Mouse (Mus musculus): Measurements from ENCODE around the gene Nat10. TPM values are rescaled to one million over a fixed set of nuclear protein-coding genes. Genes with fewer than 3 reads are reported as not detected.

The Nat10 gene
- polyA plus RNA-seq (2016; fragmentation: Nextera tagmentation; extraction: Ambion mirVana), result 33.0 and 33.7 TPM in 2 replicates

- Histone ChIP-seq H3K36me3 (peaks cover 22% of the 10 kb centered on the region), H3K4me2 (peak within 1 kb of the TSS; percentile 85), H3K27me3 (no peaks in the 10 kb centered on the region), H3K4me1 (replicated peaks) (peaks cover 9% of the 10 kb centered on the region), H3K9ac (replicated peaks) (peak within 1 kb of the TSS; percentile 63), H3K9me3 (no peaks in the 10 kb centered on the region), H3K27ac (peak within 1 kb of the TSS; percentile 77), H3K4me3 (replicated peaks) (peak within 1 kb of the TSS; percentile 72)
- under 1% methylated on average over 47 of the region's 47 CpGs for WGBS
- ATAC-seq (ENCODE audit: insufficient number of reproducible peaks, insufficient read depth, low FRiP score, low TSS enrichment, low read depth), result peak; percentile 94
These were observed at the start of gene Nat10 for GRCm38 (mm10) chr2:103760906-103761716. TSS of gene Nat10 (minus strand) at chr2:103761270.

GRCm38 (mm10) chr2:103810412-103810811 is 49.3 kb upstream of the Nat10 start:
- Histone ChIP-seq H3K4me1 (replicated peaks) (no peaks in the 10 kb centered on the region), H3K4me3 (replicated peaks) (no peak overlapping the region), H3K27ac (no peak overlapping the region), H3K4me2 (no peak overlapping the region), H3K9ac (replicated peaks) (no peak overlapping the region), H3K9me3 (no peaks in the 10 kb centered on the region), H3K27me3 (no peaks in the 10 kb centered on the region), H3K36me3 (no peaks in the 10 kb centered on the region)
- 87% methylated on average over 6 of the region's 6 CpGs for WGBS
- no peak for ATAC-seq (ENCODE audit: insufficient number of reproducible peaks, insufficient read depth, low FRiP score, low TSS enrichment, low read depth)

- no peaks in the 10 kb centered on the region for H3K27me3 ChIP-seq
- H3K4me2 ChIP-seq, result no peak overlapping the region
- no peaks in the 10 kb centered on the region for H3K36me3 ChIP-seq
- H3K9me3 ChIP-seq, result no peaks in the 10 kb centered on the region
- H3K4me1 ChIP-seq (replicated peaks), result no peaks in the 10 kb centered on the region
- ATAC-seq (ENCODE audit: insufficient number of reproducible peaks, insufficient read depth, low FRiP score, low TSS enrichment, low read depth), result no peak
- H3K9ac ChIP-seq (replicated peaks), result no peak overlapping the region
- no peak overlapping the region for H3K27ac ChIP-seq
- H3K4me3 ChIP-seq (replicated peaks), result no peak overlapping the region
These were observed 47.4 kb upstream of the Nat10 start for GRCm38 (mm10) chr2:103808466-103808865.

- Histone ChIP-seq H3K4me1 (replicated peaks) (no peaks in the 10 kb centered on the region), H3K36me3 (no peaks in the 10 kb centered on the region), H3K9me3 (no peaks in the 10 kb centered on the region), H3K4me2 (no peak overlapping the region), H3K9ac (replicated peaks) (no peak overlapping the region), H3K27me3 (no peaks in the 10 kb centered on the region), H3K27ac (no peak overlapping the region), H3K4me3 (replicated peaks) (no peak overlapping the region)
- ATAC-seq (ENCODE audit: insufficient number of reproducible peaks, insufficient read depth, low FRiP score, low TSS enrichment, low read depth), result no peak
- WGBS, result 87% methylated on average over 5 of the region's 5 CpGs
These were observed 42.9 kb upstream of the Nat10 start for GRCm38 (mm10) chr2:103803770-103804530.

- H3K4me3 ChIP-seq (replicated peaks), result no peak overlapping the region
- H3K4me2 ChIP-seq, result no peak overlapping the region
- no peak overlapping the region for H3K27ac ChIP-seq
- H3K9me3 ChIP-seq, result no peaks in the 10 kb centered on the region
- no peaks in the 10 kb centered on the region for H3K27me3 ChIP-seq
- 86% methylated on average over 1 of the region's 1 CpGs for WGBS
- H3K9ac ChIP-seq (replicated peaks), result no peak overlapping the region
- H3K36me3 ChIP-seq, result no peaks in the 10 kb centered on the region
- ATAC-seq (ENCODE audit: insufficient number of reproducible peaks, insufficient read depth, low FRiP score, low TSS enrichment, low read depth), result no peak
- H3K4me1 ChIP-seq (replicated peaks), result no peaks in the 10 kb centered on the region
These were observed 41.4 kb upstream of the Nat10 start for GRCm38 (mm10) chr2:103802422-103802821.

GRCm38 (mm10) chr2:103797491-103798009 is 36.5 kb upstream of the Nat10 start, which contains the start of gene Caprin1:
TSS of gene Caprin1 (minus strand) at chr2:103797649.
- Histone ChIP-seq H3K27me3 (no peaks in the 10 kb centered on the region), H3K36me3 (peaks cover 16% of the 10 kb centered on the region), H3K27ac (peak within 1 kb of the TSS; percentile 100), H3K9ac (replicated peaks) (peak within 1 kb of the TSS; percentile 95), H3K4me1 (replicated peaks) (peaks cover 12% of the 10 kb centered on the region), H3K9me3 (no peaks in the 10 kb centered on the region), H3K4me2 (peak within 1 kb of the TSS; percentile 64), H3K4me3 (replicated peaks) (peak within 1 kb of the TSS; percentile 94)
- WGBS, result under 1% methylated on average over 33 of the region's 33 CpGs
- peak; percentile 94 for ATAC-seq (ENCODE audit: insufficient number of reproducible peaks, insufficient read depth, low FRiP score, low TSS enrichment, low read depth)

GRCm38 (mm10) chr2:103796861-103797466 is 35.9 kb upstream of the Nat10 start:
- Histone ChIP-seq H3K4me1 (replicated peaks) (peaks cover 14% of the 10 kb centered on the region), H3K9me3 (no peaks in the 10 kb centered on the region), H3K4me2 (peak overlapping the region; percentile 64), H3K27me3 (no peaks in the 10 kb centered on the region), H3K4me3 (replicated peaks) (peak overlapping the region; percentile 94), H3K27ac (peak overlapping the region; percentile 100), H3K36me3 (peaks cover 22% of the 10 kb centered on the region), H3K9ac (replicated peaks) (peak overlapping the region; percentile 95)
- peak; percentile 49; the same call in 1 of the 2 replicates for ATAC-seq (ENCODE audit: insufficient number of reproducible peaks, insufficient read depth, low FRiP score, low TSS enrichment, low read depth)
- under 1% methylated on average over 47 of the region's 72 CpGs for WGBS

- Histone ChIP-seq H3K4me2 (peak overlapping the region; percentile 64), H3K9me3 (no peaks in the 10 kb centered on the region), H3K9ac (replicated peaks) (peak overlapping the region; percentile 95), H3K27me3 (no peaks in the 10 kb centered on the region), H3K27ac (peak overlapping the region; percentile 100), H3K36me3 (peaks cover 25% of the 10 kb centered on the region), H3K4me3 (replicated peaks) (peak overlapping the region; percentile 94), H3K4me1 (replicated peaks) (peaks cover 14% of the 10 kb centered on the region)
- 0 out of 2 replicates have a peak, but pooled peaks have one; percentile 9 for ATAC-seq (ENCODE audit: insufficient number of reproducible peaks, insufficient read depth, low FRiP score, low TSS enrichment, low read depth)
- WGBS, result under 1% methylated on average over 42 of the region's 42 CpGs
These were observed 35.3 kb upstream of the Nat10 start for GRCm38 (mm10) chr2:103796211-103796860.

- Histone ChIP-seq H3K9me3 (no peaks in the 10 kb centered on the region), H3K4me3 (replicated peaks) (peak overlapping the region; percentile 94), H3K9ac (replicated peaks) (peak overlapping the region; percentile 95), H3K4me2 (peak overlapping the region; percentile 64), H3K27me3 (no peaks in the 10 kb centered on the region), H3K36me3 (peaks cover 29% of the 10 kb centered on the region), H3K27ac (peak overlapping the region; percentile 100), H3K4me1 (replicated peaks) (peaks cover 18% of the 10 kb centered on the region)
- under 1% methylated on average over 11 of the region's 11 CpGs for WGBS
- peak; percentile 72 for ATAC-seq (ENCODE audit: insufficient number of reproducible peaks, insufficient read depth, low FRiP score, low TSS enrichment, low read depth)
These were observed 34.8 kb upstream of the Nat10 start for GRCm38 (mm10) chr2:103795843-103796210.

GRCm38 (mm10) chr2:103792009-103792408 is 30.9 kb upstream of the Nat10 start:
- H3K27me3 ChIP-seq, result no peaks in the 10 kb centered on the region
- peaks cover 26% of the 10 kb centered on the region for H3K4me1 ChIP-seq (replicated peaks)
- H3K4me2 ChIP-seq, result no peak overlapping the region
- H3K36me3 ChIP-seq, result peaks cover 57% of the 10 kb centered on the region
- no peak overlapping the region for H3K4me3 ChIP-seq (replicated peaks)
- no peak overlapping the region for H3K27ac ChIP-seq
- no peak for ATAC-seq (ENCODE audit: insufficient number of reproducible peaks, insufficient read depth, low FRiP score, low TSS enrichment, low read depth)
- no peaks in the 10 kb centered on the region for H3K9me3 ChIP-seq
- WGBS, result 97% methylated on average over 1 of the region's 1 CpGs
- H3K9ac ChIP-seq (replicated peaks), result no peak overlapping the region

Measured in limb, embryonic 12.5 days (tissue).